Mouse (Mus musculus) kidney, postnatal 10 days (tissue): ENCODE measurements around the gene Ccer2.
A peak's percentile ranks its signal among the peaks of the same experiment; 100 is the strongest.

Experiments used
- DNase-seq: peaks from one replicate; pipeline ENCODE4 v3.0.0; 2021; ENCODE audit warnings: mixed read lengths

Gene Ccer2

GRCm38 (mm10) chr7:28792391-28793185 is 36.6 kb downstream of the Ccer2 start:
- DNase-seq = no peak

- DNase-seq = peak; percentile 53
Observed at GRCm38 (mm10) chr7:28793834-28794233, 37.9 kb downstream of the Ccer2 start.

- DNase-seq = no peak
Observed at GRCm38 (mm10) chr7:28794496-28794895, 38.5 kb downstream of the Ccer2 start.

DNA sequence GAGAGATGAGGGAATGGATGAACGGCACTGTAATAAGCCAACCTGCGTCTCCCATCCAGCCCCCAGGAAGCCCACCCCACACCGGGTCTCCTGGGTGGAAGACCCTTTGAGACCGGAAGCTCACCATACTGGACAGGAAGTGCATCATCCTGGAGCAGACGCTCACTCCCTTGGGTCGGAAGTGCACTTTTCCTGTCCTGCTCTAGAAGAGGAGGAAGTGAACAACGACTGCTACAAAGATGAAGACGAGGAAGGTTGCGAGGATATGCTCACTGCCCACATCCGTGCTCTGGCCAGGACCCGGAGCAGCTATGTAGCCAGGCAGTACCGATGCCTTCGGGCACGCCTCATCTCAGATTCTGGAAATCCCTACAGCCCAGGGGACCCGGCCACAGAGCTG is 39.9 kb downstream of the Ccer2 start:
- DNase-seq = peak; percentile 39

DNA sequence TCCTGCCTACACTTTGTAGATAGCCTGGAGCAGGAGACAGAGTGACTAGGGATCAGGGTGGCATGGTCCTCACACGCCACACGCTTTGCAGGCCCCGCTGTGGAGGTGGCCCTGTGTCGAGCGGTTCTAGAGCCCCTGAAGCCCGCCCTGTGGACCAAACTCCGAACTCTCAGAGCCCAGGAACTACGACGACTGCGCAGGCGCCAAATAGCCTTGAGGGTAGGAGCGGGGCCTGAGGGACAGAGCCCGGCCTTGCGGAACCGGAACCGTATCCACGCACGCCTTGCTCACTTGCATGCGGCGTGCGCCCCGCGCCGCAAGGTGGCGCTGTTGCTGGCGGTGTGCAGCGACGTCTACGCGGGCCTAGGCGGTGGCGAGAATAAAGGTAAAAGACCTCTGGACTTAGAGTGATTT is 40.6 kb downstream of the Ccer2 start:
- DNase-seq = peak; percentile 92

DNA sequence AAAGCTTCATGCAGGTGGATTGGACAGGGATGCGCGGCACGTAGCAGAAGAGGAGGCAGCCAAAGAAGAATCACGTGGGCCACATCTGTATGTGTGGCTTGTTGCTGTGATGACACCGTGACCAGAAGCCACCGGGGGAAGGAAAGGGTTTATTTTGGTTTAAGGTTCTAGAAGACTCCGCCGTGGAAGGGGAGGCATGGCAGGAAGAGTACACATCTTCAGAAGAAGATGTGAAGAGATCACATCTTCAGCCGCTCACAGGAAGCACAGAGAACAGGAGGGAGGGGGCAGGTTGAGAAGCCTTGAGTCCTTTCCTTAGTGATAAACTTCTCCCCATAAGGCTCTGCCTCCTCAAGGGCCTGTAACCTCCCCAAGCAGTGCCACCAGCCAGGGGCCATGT is 44.0 kb downstream of the Ccer2 start:
- DNase-seq = no peak

- DNase-seq = no peak
Observed at GRCm38 (mm10) chr7:28801451-28801850, 45.5 kb downstream of the Ccer2 start.

DNA sequence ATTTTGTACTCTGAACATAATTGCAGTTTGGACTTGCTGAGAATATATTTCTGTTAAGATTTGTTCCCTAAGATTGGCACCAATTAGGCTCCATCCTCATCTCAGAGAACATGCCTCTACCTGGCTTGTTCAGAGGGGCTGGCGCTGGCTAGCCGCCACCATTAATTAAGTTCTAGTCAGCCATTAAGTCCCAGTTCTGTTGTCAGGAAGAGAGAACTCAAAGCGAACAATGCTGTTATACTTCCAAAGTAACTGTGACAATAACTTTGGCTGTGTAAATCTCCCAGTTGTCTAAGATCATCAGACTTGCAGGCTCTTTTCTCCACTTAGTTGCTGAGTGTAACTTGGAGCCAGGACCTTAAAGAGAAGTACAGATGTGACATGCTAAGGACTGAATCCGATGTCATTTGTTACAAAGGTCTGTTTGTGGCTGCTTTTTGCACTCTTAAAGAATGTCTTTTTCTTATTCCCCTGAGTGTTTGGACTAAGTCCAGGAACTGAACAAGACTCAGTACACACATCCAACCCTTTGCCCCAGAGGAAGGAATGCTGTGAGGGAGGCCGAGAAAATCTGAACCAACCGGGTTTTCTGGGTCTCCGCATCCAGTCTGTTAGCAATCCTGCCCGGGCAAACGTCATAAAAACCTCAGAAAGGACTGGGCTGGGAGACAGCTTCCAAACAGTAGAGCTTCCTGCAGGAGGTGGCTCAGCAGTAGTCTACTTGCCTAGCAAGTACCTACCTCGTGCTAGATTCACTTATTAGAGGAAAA is 46.1 kb downstream of the Ccer2 start:
- peak; percentile 82 for DNase-seq

- peak; percentile 85 for DNase-seq
Observed at GRCm38 (mm10) chr7:28802846-28803588, 47.0 kb downstream of the Ccer2 start.

DNA sequence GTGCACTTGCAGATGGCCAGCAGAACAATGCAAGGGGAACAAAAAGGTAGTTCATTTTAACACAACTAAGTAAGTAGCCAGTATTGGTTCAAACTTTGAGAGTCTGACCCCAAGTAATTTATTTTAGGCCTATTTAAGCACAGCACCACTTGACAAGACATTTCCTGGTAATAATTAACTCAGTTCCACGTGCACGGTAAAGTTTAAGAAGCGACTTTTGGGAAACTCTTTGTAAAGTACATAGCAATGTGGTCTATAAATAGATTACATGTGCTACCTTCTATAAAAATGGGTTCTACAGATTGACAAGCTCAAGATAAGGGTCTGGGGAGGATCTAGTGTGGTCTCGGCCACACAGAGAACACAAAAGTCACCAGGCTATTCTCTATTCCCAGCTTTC is 47.8 kb downstream of the Ccer2 start:
- no peak for DNase-seq

- DNase-seq = no peak
Observed at GRCm38 (mm10) chr7:28806869-28807268, 50.9 kb downstream of the Ccer2 start.

GRCm38 (mm10) chr7:28807641-28808220 is 51.8 kb downstream of the Ccer2 start:
- peak; percentile 56 for DNase-seq

- DNase-seq = peak; percentile 85
Observed at GRCm38 (mm10) chr7:28808221-28808941, 52.4 kb downstream of the Ccer2 start, which contains the start of gene Hnrnpl. TSS of gene Hnrnpl (plus strand) at chr7:28808541.
